Mouse (Mus musculus): Measurements from ENCODE around the gene 1110008L16Rik. TPM values are rescaled to one million over a fixed set of nuclear protein-coding genes. Genes with fewer than 3 reads are reported as not detected.

Gene 1110008L16Rik
- polyA plus RNA-seq, 1 experiment from 2014 or later: 22.5 TPM

GRCm38 (mm10) chr12:55302485-55303441 is 3.4 kb downstream of the 1110008L16Rik start, which contains the start of gene Ppp2r3c:
TSS of gene Ppp2r3c (minus strand) at chr12:55302998.
- 0 out of 2 replicates have a peak, but pooled peaks cover 3% of the 10 kb centered on the region for H3K36me3 ChIP-seq (ENCODE audit: control insufficient read depth, insufficient read depth, low read length)
- peak within 1 kb of the TSS; percentile 80 for H3K9ac ChIP-seq (ENCODE audit: low read length)
- peak within 1 kb of the TSS; percentile 62 for H3K4me2 ChIP-seq (ENCODE audit: low read depth, low read length)
- H3K4me3 ChIP-seq (replicated peaks; ENCODE audit: low read length): peak within 1 kb of the TSS; percentile 73
- WGBS: under 1% methylated on average over 55 of the region's 55 CpGs
- ATAC-seq (ENCODE audit: insufficient read depth, low FRiP score): peak; percentile 94
- no peaks in the 10 kb centered on the region for H3K27me3 ChIP-seq (ENCODE audit: control insufficient read depth, insufficient read depth, low read length)
- peak within 1 kb of the TSS; percentile 96 for H3K27ac ChIP-seq (ENCODE audit: low read length)
- H3K9me3 ChIP-seq (replicated peaks; ENCODE audit: control insufficient read depth, low read length): no peaks in the 10 kb centered on the region
- H3K4me1 ChIP-seq (ENCODE audit: control insufficient read depth, insufficient read depth, low read length): peaks cover 15% of the 10 kb centered on the region

- 90% methylated on average over 4 of the region's 4 CpGs for WGBS
- Histone ChIP-seq H3K36me3 (ENCODE audit: control insufficient read depth, insufficient read depth, low read length) (0 out of 2 replicates have a peak, but pooled peaks cover 3% of the 10 kb centered on the region), H3K27me3 (ENCODE audit: control insufficient read depth, insufficient read depth, low read length) (no peaks in the 10 kb centered on the region), H3K4me2 (ENCODE audit: low read depth, low read length) (no peak overlapping the region), H3K9ac (ENCODE audit: low read length) (no peak overlapping the region), H3K9me3 (replicated peaks; ENCODE audit: control insufficient read depth, low read length) (no peaks in the 10 kb centered on the region), H3K4me3 (replicated peaks; ENCODE audit: low read length) (no peak overlapping the region), H3K27ac (ENCODE audit: low read length) (no peak overlapping the region), H3K4me1 (ENCODE audit: control insufficient read depth, insufficient read depth, low read length) (peaks cover 8% of the 10 kb centered on the region)
- ATAC-seq (ENCODE audit: insufficient read depth, low FRiP score): no peak
Observed at GRCm38 (mm10) chr12:55306371-55306770, 7.0 kb downstream of the 1110008L16Rik start.

- Histone ChIP-seq H3K4me1 (ENCODE audit: control insufficient read depth, insufficient read depth, low read length) (peaks cover 6% of the 10 kb centered on the region; the same call in 1 of the 2 replicates), H3K9me3 (replicated peaks; ENCODE audit: control insufficient read depth, low read length) (no peaks in the 10 kb centered on the region), H3K27me3 (ENCODE audit: control insufficient read depth, insufficient read depth, low read length) (no peaks in the 10 kb centered on the region), H3K4me3 (replicated peaks; ENCODE audit: low read length) (no peak overlapping the region), H3K4me2 (ENCODE audit: low read depth, low read length) (no peak overlapping the region), H3K36me3 (ENCODE audit: control insufficient read depth, insufficient read depth, low read length) (0 out of 2 replicates have a peak, but pooled peaks cover 3% of the 10 kb centered on the region), H3K27ac (ENCODE audit: low read length) (no peak overlapping the region), H3K9ac (ENCODE audit: low read length) (no peak overlapping the region)
- WGBS: 81% methylated on average over 6 of the region's 6 CpGs
- ATAC-seq (ENCODE audit: insufficient read depth, low FRiP score): no peak
Observed at GRCm38 (mm10) chr12:55307566-55307965, 8.2 kb downstream of the 1110008L16Rik start.

- Histone ChIP-seq H3K9ac (ENCODE audit: low read length) (no peak overlapping the region), H3K27me3 (ENCODE audit: control insufficient read depth, insufficient read depth, low read length) (no peaks in the 10 kb centered on the region), H3K4me2 (ENCODE audit: low read depth, low read length) (no peak overlapping the region), H3K27ac (ENCODE audit: low read length) (no peak overlapping the region), H3K4me1 (ENCODE audit: control insufficient read depth, insufficient read depth, low read length) (peaks cover 4% of the 10 kb centered on the region; the same call in 1 of the 2 replicates), H3K9me3 (replicated peaks; ENCODE audit: control insufficient read depth, low read length) (no peaks in the 10 kb centered on the region), H3K4me3 (replicated peaks; ENCODE audit: low read length) (no peak overlapping the region), H3K36me3 (ENCODE audit: control insufficient read depth, insufficient read depth, low read length) (0 out of 2 replicates have a peak, but pooled peaks cover 3% of the 10 kb centered on the region)
- 90% methylated on average over 9 of the region's 9 CpGs for WGBS
- no peak for ATAC-seq (ENCODE audit: insufficient read depth, low FRiP score)
Observed at GRCm38 (mm10) chr12:55308731-55309130, 9.4 kb downstream of the 1110008L16Rik start.

DNA sequence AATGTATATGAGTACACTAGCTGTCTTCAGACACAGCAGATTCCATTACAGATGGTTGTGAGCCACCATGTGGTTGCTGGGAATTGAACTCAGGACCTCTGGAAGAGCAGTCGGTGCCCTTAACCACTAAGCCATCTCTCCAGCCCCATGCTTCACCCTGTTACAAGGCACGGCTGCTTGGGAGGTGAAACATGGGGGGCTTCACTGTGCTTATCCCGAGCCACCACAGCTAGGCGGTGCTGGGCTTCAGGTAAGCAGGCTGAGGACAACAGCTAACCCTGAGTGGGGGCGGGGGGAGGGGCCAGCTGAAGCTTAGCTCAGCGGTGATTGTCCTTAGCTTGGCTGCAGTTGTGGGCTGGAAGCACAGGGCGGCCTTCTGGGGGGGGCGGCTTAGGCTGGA is 10.1 kb downstream of the 1110008L16Rik start:
- 75% methylated on average over 8 of the region's 8 CpGs for WGBS
- H3K4me1 ChIP-seq (ENCODE audit: control insufficient read depth, insufficient read depth, low read length): no peaks in the 10 kb centered on the region
- 0 out of 2 replicates have a peak, but pooled peaks have one; percentile 10 for ATAC-seq (ENCODE audit: insufficient read depth, low FRiP score)
- H3K9me3 ChIP-seq (replicated peaks; ENCODE audit: control insufficient read depth, low read length): no peaks in the 10 kb centered on the region
- no peak overlapping the region for H3K4me3 ChIP-seq (replicated peaks; ENCODE audit: low read length)
- H3K27ac ChIP-seq (ENCODE audit: low read length): no peak overlapping the region
- no peaks in the 10 kb centered on the region for H3K27me3 ChIP-seq (ENCODE audit: control insufficient read depth, insufficient read depth, low read length)
- H3K4me2 ChIP-seq (ENCODE audit: low read depth, low read length): no peak overlapping the region
- H3K9ac ChIP-seq (ENCODE audit: low read length): no peak overlapping the region
- 0 out of 2 replicates have a peak, but pooled peaks cover 3% of the 10 kb centered on the region for H3K36me3 ChIP-seq (ENCODE audit: control insufficient read depth, insufficient read depth, low read length)

DNA sequence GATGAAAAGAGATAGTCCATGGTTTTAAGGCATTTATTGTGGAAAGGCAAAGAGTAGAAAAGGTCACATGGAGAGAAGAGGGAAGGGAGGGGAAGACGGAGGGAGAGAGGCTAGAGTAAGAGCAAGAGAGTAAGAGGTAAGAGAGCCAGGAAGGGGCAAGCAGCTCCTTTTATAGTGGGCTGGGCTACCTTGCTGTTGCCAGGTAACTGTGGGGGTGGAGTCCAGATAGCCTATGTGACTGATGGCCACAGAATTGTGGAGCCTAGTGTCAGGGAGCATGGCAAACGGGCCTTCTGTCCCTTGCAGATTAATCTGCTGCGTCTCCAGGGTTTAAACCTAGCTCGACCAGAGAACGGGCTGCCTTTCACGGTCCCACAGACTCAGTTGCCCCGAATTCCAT is 12.5 kb downstream of the 1110008L16Rik start:
- no peak for ATAC-seq (ENCODE audit: insufficient read depth, low FRiP score)
- no peak overlapping the region for H3K4me2 ChIP-seq (ENCODE audit: low read depth, low read length)
- no peaks in the 10 kb centered on the region for H3K9me3 ChIP-seq (replicated peaks; ENCODE audit: control insufficient read depth, low read length)
- no peak overlapping the region for H3K4me3 ChIP-seq (replicated peaks; ENCODE audit: low read length)
- H3K36me3 ChIP-seq (ENCODE audit: control insufficient read depth, insufficient read depth, low read length): no peaks in the 10 kb centered on the region
- H3K9ac ChIP-seq (ENCODE audit: low read length): no peak overlapping the region
- WGBS: 77% methylated on average over 7 of the region's 7 CpGs
- no peaks in the 10 kb centered on the region for H3K4me1 ChIP-seq (ENCODE audit: control insufficient read depth, insufficient read depth, low read length)
- no peak overlapping the region for H3K27ac ChIP-seq (ENCODE audit: low read length)
- no peaks in the 10 kb centered on the region for H3K27me3 ChIP-seq (ENCODE audit: control insufficient read depth, insufficient read depth, low read length)

DNA sequence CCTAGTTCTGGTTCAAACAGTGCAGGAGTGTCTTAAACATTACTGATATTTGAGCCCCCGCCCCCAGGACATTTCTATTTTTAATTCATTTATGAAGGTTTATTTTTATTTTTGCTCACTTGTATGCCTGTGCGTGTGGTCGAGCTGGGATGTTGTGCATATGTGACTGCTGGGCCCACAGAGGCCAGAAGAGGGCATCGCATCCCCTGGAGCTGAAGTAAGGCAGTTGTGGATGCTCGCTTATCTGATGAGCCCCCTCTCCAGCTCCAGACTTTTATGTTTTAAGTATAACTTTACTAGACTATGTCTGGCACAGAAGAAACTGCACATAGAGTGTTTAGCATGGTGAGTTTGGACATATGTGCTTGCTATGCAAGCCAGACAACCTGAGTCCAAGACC is 14.5 kb downstream of the 1110008L16Rik start:
- no peak overlapping the region for H3K4me2 ChIP-seq (ENCODE audit: low read depth, low read length)
- no peaks in the 10 kb centered on the region for H3K9me3 ChIP-seq (replicated peaks; ENCODE audit: control insufficient read depth, low read length)
- no peaks in the 10 kb centered on the region for H3K36me3 ChIP-seq (ENCODE audit: control insufficient read depth, insufficient read depth, low read length)
- no peak for ATAC-seq (ENCODE audit: insufficient read depth, low FRiP score)
- no peaks in the 10 kb centered on the region for H3K27me3 ChIP-seq (ENCODE audit: control insufficient read depth, insufficient read depth, low read length)
- no peak overlapping the region for H3K4me3 ChIP-seq (replicated peaks; ENCODE audit: low read length)
- no peaks in the 10 kb centered on the region for H3K4me1 ChIP-seq (ENCODE audit: control insufficient read depth, insufficient read depth, low read length)
- H3K9ac ChIP-seq (ENCODE audit: low read length): no peak overlapping the region
- H3K27ac ChIP-seq (ENCODE audit: low read length): no peak overlapping the region
- WGBS: 86% methylated on average over 5 of the region's 5 CpGs

GRCm38 (mm10) chr12:55315192-55315591 is 15.8 kb downstream of the 1110008L16Rik start:
- no peak for ATAC-seq (ENCODE audit: insufficient read depth, low FRiP score)
- H3K4me2 ChIP-seq (ENCODE audit: low read depth, low read length): no peak overlapping the region
- no peak overlapping the region for H3K4me3 ChIP-seq (replicated peaks; ENCODE audit: low read length)
- no peaks in the 10 kb centered on the region for H3K27me3 ChIP-seq (ENCODE audit: control insufficient read depth, insufficient read depth, low read length)
- H3K9ac ChIP-seq (ENCODE audit: low read length): no peak overlapping the region
- H3K9me3 ChIP-seq (replicated peaks; ENCODE audit: control insufficient read depth, low read length): no peaks in the 10 kb centered on the region
- H3K4me1 ChIP-seq (ENCODE audit: control insufficient read depth, insufficient read depth, low read length): no peaks in the 10 kb centered on the region
- no peak overlapping the region for H3K27ac ChIP-seq (ENCODE audit: low read length)
- WGBS: 38% methylated on average over 5 of the region's 5 CpGs
- H3K36me3 ChIP-seq (ENCODE audit: control insufficient read depth, insufficient read depth, low read length): no peaks in the 10 kb centered on the region

DNA sequence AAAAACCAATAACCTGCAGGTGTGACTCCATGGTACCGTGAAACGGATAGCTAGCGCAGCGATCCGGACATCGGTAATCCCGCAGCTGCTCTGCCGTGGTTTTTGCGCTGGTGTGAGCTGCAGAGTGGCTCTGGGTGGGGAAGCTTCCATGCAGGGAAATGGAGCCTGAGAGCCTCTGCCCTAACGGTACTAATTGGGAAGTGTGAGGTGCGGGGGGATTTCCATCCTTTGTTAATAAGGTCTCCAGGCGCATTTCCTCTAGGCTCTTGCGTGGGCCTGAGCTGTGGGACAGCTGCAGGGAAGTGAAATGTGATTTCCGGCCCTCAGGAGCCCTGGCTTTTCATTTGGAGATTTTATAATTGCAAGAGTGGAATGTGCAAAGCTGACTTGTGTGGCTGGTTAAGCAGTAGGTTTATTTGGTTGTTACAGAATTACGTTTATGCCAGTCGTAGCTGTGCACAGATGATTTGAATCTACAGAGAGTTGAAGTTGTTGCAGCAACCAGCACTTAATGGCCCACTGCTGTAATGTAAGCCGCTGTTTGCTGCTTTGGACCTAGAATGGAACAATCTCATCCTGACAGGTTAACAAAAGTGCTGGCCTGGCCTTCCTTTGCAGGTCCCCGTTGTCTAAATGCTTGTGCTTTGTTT is 22.4 kb downstream of the 1110008L16Rik start:
- Histone ChIP-seq H3K27ac (ENCODE audit: low read length) (peak overlapping the region; percentile 62), H3K9me3 (replicated peaks; ENCODE audit: control insufficient read depth, low read length) (no peaks in the 10 kb centered on the region), H3K4me2 (ENCODE audit: low read depth, low read length) (no peak overlapping the region), H3K4me1 (ENCODE audit: control insufficient read depth, insufficient read depth, low read length) (no peaks in the 10 kb centered on the region), H3K4me3 (replicated peaks; ENCODE audit: low read length) (no peak overlapping the region), H3K9ac (ENCODE audit: low read length) (no peak overlapping the region), H3K27me3 (ENCODE audit: control insufficient read depth, insufficient read depth, low read length) (no peaks in the 10 kb centered on the region), H3K36me3 (ENCODE audit: control insufficient read depth, insufficient read depth, low read length) (no peaks in the 10 kb centered on the region)
- WGBS: 83% methylated on average over 18 of the region's 18 CpGs
- no peak for ATAC-seq (ENCODE audit: insufficient read depth, low FRiP score)

Measured in stomach, embryonic 16.5 days (tissue).